Mouse (Mus musculus) layer of hippocampus, adult 9-10 months (tissue): Measurements from ENCODE around the gene Wdtc1.
A peak's percentile ranks its signal among the peaks of the same experiment; 100 is the strongest.

Experiments used
- DNase-seq: peaks from one replicate; pipeline ENCODE4 v3.0.0; 2022; ENCODE audit warnings: low spot score

The Wdtc1 gene

GRCm38 (mm10) chr4:133319667-133320066 lies 33.6 kb downstream of the Wdtc1 start:
- no peak for DNase-seq

- DNase-seq: no peak
These were observed 37.3 kb downstream of the Wdtc1 start for GRCm38 (mm10) chr4:133315991-133316390.

- DNase-seq: no peak
These were observed 38.4 kb downstream of the Wdtc1 start for GRCm38 (mm10) chr4:133314896-133315295.

GRCm38 (mm10) chr4:133309948-133310347 lies 43.3 kb downstream of the Wdtc1 start:
- DNase-seq: peak; percentile 90

DNA sequence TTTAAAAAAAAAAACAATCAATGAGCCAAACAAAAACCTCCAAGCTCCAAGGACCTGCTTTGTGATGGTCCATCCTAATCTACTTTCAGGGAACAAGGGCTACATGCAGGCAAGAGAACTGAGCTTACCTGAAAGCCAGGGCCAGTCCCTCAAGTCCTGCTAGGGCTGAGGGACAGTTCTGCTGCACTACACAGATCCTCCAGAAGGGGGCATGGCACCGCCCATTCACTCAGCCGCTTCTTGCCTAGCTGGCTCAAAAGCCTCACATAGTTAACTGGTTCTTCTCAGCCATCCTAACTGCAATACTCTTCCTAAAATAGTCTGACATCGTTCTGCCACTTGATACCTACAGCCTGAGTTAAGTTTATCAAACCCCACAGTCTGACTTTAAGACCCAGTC lies 46.0 kb downstream of the Wdtc1 start:
- no peak for DNase-seq

DNA sequence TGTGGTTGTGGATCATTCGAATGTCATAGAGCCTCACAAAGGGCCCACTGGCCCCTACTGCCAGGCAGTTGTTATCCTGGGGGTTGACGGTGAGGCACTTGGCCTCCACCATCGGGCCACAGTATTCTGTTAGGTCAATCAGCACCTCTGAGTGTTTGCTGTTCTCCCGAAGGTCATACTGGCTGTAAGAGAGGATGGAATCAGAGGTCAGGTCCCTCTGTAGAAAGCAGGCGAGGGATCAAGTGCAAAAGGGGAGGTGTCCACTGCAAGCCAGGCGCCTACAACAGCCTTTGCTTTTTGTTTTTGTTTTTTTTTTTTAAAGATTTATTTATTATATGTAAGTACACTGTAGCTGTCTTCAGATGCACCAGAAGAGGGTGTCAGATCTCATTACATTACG lies 47.5 kb downstream of the Wdtc1 start:
- DNase-seq: no peak

DNA sequence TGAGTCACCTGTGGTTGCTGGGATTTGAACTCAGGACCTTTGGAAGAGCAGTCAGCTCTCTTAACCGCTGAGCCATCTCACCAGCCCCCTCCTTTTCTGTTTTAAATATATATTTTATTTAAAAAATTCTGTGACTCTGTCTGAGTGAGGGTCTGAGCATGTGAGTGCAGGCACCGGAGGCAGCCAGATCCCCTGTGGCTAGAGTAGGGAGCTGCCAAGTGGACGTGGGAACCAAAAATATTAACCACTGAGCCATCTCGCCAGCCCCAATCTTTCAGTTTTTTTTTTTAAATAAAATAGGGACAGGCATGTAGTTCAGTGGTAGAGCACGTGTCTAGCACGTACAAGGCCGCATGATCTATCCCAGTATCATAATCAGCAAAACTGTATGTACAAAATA lies 48.5 kb downstream of the Wdtc1 start:
- DNase-seq: no peak

GRCm38 (mm10) chr4:133302668-133303067 lies 50.6 kb downstream of the Wdtc1 start:
- no peak for DNase-seq

- DNase-seq: no peak
These were observed 51.5 kb downstream of the Wdtc1 start for GRCm38 (mm10) chr4:133301802-133302201.

DNA sequence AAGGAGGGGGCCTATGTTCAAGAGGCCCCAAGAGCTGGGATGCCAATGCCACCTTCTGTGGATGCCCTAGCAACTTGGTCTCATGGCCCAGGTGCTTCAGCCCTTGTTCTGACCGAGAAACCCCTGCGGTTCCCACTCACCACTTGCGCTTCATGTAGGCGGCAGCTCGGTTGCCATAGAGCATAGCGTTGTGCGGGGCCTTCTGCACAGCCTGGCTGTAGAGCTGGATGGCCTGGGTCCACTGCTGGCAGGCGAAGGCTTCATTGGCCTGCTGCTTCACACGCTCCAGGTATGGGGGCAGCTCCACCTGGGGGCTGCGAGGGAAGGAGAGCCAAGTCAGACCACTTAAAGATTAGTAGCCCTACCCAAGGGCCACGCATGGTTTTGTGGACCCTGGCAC lies 52.9 kb downstream of the Wdtc1 start:
- DNase-seq: no peak

- DNase-seq: no peak
These were observed 53.6 kb downstream of the Wdtc1 start for GRCm38 (mm10) chr4:133299701-133300100.

GRCm38 (mm10) chr4:133298516-133299365 lies 54.5 kb downstream of the Wdtc1 start:
- no peak for DNase-seq

- no peak for DNase-seq
These were observed 55.5 kb downstream of the Wdtc1 start for GRCm38 (mm10) chr4:133297801-133298238.

DNA sequence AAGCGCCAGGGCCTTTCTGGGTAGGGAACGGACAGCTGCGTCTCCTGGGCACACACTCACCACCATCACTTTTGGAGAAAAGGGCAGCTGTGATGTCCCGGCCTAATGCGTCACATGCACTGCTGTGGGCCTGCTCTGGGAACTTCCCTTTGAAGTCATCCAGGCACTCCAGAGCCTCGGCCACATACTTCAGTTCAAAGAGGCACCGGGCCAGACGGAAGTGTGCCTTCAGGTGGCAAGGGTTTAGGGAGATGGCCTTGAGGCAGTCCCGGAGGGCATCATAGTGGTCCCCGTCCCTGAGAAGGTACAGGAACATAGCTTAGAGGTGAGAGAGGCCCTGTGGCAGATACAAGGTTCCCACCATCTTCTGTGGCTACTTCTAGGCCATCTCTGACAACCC lies 55.9 kb downstream of the Wdtc1 start:
- DNase-seq: no peak

- no peak for DNase-seq
These were observed 59.2 kb downstream of the Wdtc1 start for GRCm38 (mm10) chr4:133294084-133294483.

- DNase-seq: no peak
These were observed 60.1 kb downstream of the Wdtc1 start for GRCm38 (mm10) chr4:133292901-133293843.

GRCm38 (mm10) chr4:133292405-133292804 lies 60.9 kb downstream of the Wdtc1 start:
- no peak for DNase-seq

DNA sequence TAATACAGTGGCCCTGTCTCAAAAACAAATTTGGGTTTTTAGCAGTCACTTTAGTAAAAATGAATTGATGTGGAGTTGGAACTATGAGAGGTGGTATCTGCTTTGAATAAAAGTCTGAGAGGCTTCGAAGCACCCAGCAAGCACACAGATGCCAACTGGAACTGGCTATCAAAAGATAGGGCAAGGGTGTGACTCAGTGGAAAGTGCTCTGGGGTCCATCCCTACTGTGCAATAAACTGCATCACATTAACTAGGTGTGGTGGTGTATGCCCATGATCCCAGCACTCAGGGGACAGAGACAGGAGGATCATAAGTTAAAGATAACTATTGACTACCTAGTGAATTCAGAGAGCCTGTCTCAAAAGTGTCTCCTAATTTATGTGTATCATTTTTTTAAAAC lies 62.0 kb downstream of the Wdtc1 start:
- DNase-seq: no peak

DNA sequence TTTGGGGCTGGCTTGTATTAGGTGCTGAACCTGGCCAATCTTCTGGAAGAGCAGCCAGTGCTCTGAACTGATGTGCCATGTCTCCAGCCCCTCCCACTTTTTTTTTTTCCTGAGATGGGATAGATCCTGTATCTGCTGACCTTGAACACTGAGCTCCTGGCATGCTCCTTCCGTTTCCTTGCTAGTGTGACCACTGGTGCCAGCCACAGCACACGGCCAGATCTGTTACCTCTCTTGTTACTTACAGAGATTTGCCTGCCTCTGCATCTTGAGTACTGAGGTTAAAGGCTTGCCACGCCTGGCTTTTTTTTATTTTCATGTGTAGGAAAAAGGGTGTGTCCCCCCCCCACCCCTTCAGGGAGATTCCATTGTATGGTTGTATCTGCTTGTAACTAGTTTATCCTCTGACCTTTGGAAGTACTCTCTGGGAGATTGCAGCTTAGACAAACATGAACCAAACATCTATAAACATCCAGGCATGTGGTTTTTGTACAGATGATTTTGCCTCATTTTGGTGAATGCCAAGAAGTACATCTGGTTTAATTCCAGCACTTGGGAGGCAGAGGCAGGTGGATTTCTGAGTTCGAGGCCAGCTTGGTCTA lies 66.7 kb downstream of the Wdtc1 start:
- DNase-seq: no peak

- no peak for DNase-seq
These were observed 67.3 kb downstream of the Wdtc1 start for GRCm38 (mm10) chr4:133285950-133286349.

GRCm38 (mm10) chr4:133285299-133285698 lies 68.0 kb downstream of the Wdtc1 start:
- DNase-seq: no peak

DNA sequence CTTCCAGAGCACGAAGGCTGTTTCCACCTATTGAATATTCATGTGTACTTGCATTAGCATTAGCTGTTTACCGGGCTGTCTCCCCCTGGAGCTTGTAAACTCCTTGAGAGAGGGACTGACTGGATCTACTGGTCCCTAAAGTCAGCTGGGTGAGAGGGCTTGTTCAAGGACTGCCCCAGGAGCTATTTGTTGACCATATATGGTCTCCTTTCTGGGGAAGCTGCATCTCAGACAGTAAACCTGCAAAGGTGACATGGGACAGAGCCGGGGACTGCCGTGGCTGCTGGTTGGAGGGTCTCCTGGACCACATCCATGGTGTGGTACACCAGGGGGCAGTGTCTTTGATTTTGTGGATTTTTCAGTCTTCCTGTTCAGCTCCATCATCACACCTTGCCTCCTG lies 70.6 kb downstream of the Wdtc1 start:
- DNase-seq: no peak
